Mouse (Mus musculus): ENCODE results near the gene Il17rc.

Gene Il17rc

GRCm38 (mm10) chr6:113471297-113471936, at the start of gene Il17rc:
TSS of gene Il17rc (plus strand) at chr6:113471427.
- peak; percentile 31 for DNase-seq

GRCm38 (mm10) chr6:113423000-113423399, 48.2 kb upstream of the Il17rc start:
- no peak for DNase-seq

GRCm38 (mm10) chr6:113424187-113424586, 47.0 kb upstream of the Il17rc start:
- DNase-seq, result no peak

GRCm38 (mm10) chr6:113426696-113427095, 44.5 kb upstream of the Il17rc start:
- DNase-seq, result no peak

GRCm38 (mm10) chr6:113427397-113427796, 43.8 kb upstream of the Il17rc start:
- no peak for DNase-seq

GRCm38 (mm10) chr6:113428006-113428405, 43.2 kb upstream of the Il17rc start:
- no peak for DNase-seq

GRCm38 (mm10) chr6:113429965-113430364, 41.3 kb upstream of the Il17rc start:
- DNase-seq, result no peak

- no peak for DNase-seq
Measured at GRCm38 (mm10) chr6:113430846-113431245, 40.4 kb upstream of the Il17rc start.

GRCm38 (mm10) chr6:113431801-113432200, 39.4 kb upstream of the Il17rc start:
- DNase-seq, result no peak

GRCm38 (mm10) chr6:113433661-113434060, 37.6 kb upstream of the Il17rc start:
- no peak for DNase-seq

GRCm38 (mm10) chr6:113434691-113435090, 36.5 kb upstream of the Il17rc start:
- no peak for DNase-seq

- DNase-seq, result no peak
Measured at GRCm38 (mm10) chr6:113435664-113436205, 35.5 kb upstream of the Il17rc start, which contains the start of gene Cidec. TSS of gene Cidec (minus strand) at chr6:113435760.

GRCm38 (mm10) chr6:113437135-113437534, 34.1 kb upstream of the Il17rc start:
- DNase-seq, result no peak

GRCm38 (mm10) chr6:113438721-113439430, 32.4 kb upstream of the Il17rc start:
- DNase-seq, result no peak

- DNase-seq, result no peak
Measured at GRCm38 (mm10) chr6:113440686-113441085, 30.5 kb upstream of the Il17rc start.

GRCm38 (mm10) chr6:113441147-113441680, 30.0 kb upstream of the Il17rc start:
- DNase-seq, result peak; percentile 86

- DNase-seq, result no peak
Measured at GRCm38 (mm10) chr6:113442087-113442441, 29.2 kb upstream of the Il17rc start.

GRCm38 (mm10) chr6:113442442-113443090, 28.7 kb upstream of the Il17rc start, which contains the start of gene Jagn1:
TSS of gene Jagn1 (plus strand) at chr6:113442569.
- peak; percentile 93 for DNase-seq

- no peak for DNase-seq
Measured at GRCm38 (mm10) chr6:113443091-113443490, 28.1 kb upstream of the Il17rc start.

- no peak for DNase-seq
Measured at GRCm38 (mm10) chr6:113444207-113444965, 26.8 kb upstream of the Il17rc start.

GRCm38 (mm10) chr6:113447639-113448038, 23.6 kb upstream of the Il17rc start:
- peak; percentile 65 for DNase-seq

- no peak for DNase-seq
Measured at GRCm38 (mm10) chr6:113451839-113452238, 19.4 kb upstream of the Il17rc start.

GRCm38 (mm10) chr6:113455007-113455406, 16.2 kb upstream of the Il17rc start:
- no peak for DNase-seq

Data from cerebellum, adult 9-10 months (tissue).